Mouse (Mus musculus): Measurements from ENCODE around the gene Csf2rb2. TPM values are rescaled to one million over a fixed set of nuclear protein-coding genes. Genes with fewer than 3 reads are reported as not detected.
"Not testable (repeated sequence)": the region's sequence is repeated elsewhere in the genome, so short reads cannot be mapped to it uniquely, and the experiment has no call there.

The Csf2rb2 gene
- total RNA-seq, 2 experiments from 2014 or later: 2.9 to 4.2 TPM

GRCm38 (mm10) chr15:78303665-78304233, 1.8 kb downstream of the Csf2rb2 start:
- no peak for TF ChIP-seq CTCF (conservative IDR thresholded peaks at IDR 0.05)
- H3K27ac ChIP-seq: no peak overlapping the region
- no peak for DNase-seq (ENCODE audit: low spot score in 2 of 2)
- H3K4me3 ChIP-seq: no peak overlapping the region

DNA sequence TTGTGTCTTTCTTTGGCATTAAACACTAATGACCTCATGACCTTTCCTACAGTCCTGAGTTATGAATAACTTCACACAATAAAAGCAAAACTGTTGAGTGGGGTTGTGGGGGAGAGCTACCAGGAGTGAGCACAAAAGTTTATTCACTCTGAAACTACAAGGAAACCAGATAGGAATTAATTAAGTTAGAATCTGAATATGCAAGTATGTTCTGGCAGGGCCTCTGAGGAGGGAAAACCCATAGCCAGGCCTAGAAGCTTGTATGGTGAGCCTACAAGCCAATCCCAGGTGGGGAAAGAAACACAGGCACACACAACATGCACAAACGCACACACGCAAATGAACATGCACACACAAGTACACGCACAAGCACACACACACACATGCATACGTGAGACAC, 2.8 kb downstream of the Csf2rb2 start:
- no peak for DNase-seq (ENCODE audit: low spot score in 2 of 2)
- no peak for TF ChIP-seq CTCF (conservative IDR thresholded peaks at IDR 0.05)
- no peak overlapping the region for H3K4me3 ChIP-seq
- H3K27ac ChIP-seq: no peak overlapping the region

DNA sequence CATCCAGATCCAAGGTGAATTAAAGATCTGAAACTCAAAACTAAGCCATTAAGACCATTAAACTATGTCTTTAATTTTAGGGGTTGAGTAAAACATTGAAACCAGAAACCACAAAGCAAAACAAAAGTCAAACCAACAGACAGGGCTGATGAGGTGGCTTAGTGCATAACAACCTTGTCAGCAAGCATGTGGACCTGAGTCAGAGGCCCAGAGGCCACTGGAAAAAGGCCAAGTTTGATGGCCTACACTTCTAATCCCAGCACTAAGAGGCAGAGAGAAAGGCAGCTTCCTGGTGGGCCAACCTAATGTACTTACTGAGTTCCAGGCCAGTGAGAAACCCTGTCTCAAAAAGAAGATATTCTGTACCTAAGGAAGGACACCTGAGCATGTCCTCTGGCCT, 4.7 kb downstream of the Csf2rb2 start:
- no peak for DNase-seq (ENCODE audit: low spot score in 2 of 2)
- no peak overlapping the region for H3K4me3 ChIP-seq
- no peak overlapping the region for H3K27ac ChIP-seq
- no peak for TF ChIP-seq CTCF (conservative IDR thresholded peaks at IDR 0.05)

GRCm38 (mm10) chr15:78299641-78300040, 5.9 kb downstream of the Csf2rb2 start:
- TF ChIP-seq CTCF (conservative IDR thresholded peaks at IDR 0.05): no peak
- DNase-seq (ENCODE audit: low spot score in 2 of 2): no peak
- no peak overlapping the region for H3K27ac ChIP-seq
- no peak overlapping the region for H3K4me3 ChIP-seq

- Histone ChIP-seq H3K4me3 (no peak overlapping the region), H3K27ac (no peak overlapping the region)
- DNase-seq (ENCODE audit: low spot score in 2 of 2): no peak
- no peak for TF ChIP-seq CTCF (conservative IDR thresholded peaks at IDR 0.05)
Measured at GRCm38 (mm10) chr15:78298558-78298957, 7.0 kb downstream of the Csf2rb2 start.

GRCm38 (mm10) chr15:78293716-78294115, 11.8 kb downstream of the Csf2rb2 start:
- Histone ChIP-seq H3K4me3 (no peak overlapping the region), H3K27ac (no peak overlapping the region)
- TF ChIP-seq CTCF (conservative IDR thresholded peaks at IDR 0.05): no peak
- DNase-seq (ENCODE audit: low spot score in 2 of 2): no peak

DNA sequence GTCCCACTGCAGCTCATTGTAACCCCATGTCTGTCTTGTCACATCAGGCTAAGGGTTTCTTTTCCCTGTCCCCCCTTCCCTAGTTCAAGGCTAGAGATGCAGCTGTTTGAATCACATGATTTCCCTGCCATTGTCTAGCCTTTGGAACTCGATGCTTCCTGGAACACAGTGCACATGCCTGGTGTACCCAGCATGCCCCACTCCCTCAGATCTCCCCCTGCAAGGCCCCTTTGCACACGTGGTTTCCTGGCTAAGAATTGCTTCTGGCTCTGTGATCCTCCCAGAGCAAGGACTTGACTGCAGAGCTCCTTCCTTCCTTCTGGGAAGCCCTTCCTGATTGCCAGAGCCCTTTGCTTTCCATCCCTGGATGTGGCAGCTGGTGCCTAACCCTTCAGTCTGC, 12.3 kb downstream of the Csf2rb2 start:
- not testable (repeated sequence) for H3K27ac ChIP-seq; DNase-seq (ENCODE audit: low spot score in 2 of 2); H3K4me3 ChIP-seq

GRCm38 (mm10) chr15:78289775-78290174, 15.7 kb downstream of the Csf2rb2 start:
- DNase-seq (ENCODE audit: low spot score in 2 of 2); H3K27ac ChIP-seq; H3K4me3 ChIP-seq: not testable (repeated sequence)

GRCm38 (mm10) chr15:78287941-78288340, 17.6 kb downstream of the Csf2rb2 start:
- no peak for TF ChIP-seq CTCF (conservative IDR thresholded peaks at IDR 0.05)
- Histone ChIP-seq H3K4me3 (no peak overlapping the region), H3K27ac (no peak overlapping the region)
- DNase-seq (ENCODE audit: low spot score in 2 of 2): no peak

DNA sequence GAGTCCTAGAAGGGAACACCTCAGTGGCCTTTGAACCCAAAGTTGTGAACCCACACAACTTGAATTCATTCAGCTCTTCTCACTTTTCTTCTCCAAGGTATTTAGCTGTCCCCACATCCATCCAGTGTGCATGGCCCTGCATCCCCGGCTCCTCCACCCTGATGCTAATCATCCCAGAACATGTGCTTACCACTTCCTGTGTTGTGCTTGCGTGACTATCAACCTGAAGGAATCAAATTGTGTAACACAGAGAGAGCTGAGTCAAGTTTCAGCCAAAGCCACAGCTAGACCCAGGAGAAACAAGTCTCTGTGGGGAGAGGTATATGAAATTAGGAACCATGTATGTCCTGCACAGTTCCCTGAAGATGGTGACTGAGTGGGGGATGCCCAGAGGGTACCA, 27.2 kb downstream of the Csf2rb2 start:
- Histone ChIP-seq H3K4me3 (no peak overlapping the region), H3K27ac (no peak overlapping the region)
- no peak for DNase-seq (ENCODE audit: low spot score in 2 of 2)
- no peak for TF ChIP-seq CTCF (conservative IDR thresholded peaks at IDR 0.05)

- H3K4me3 ChIP-seq: no peak overlapping the region
- DNase-seq (ENCODE audit: low spot score in 2 of 2): no peak
- TF ChIP-seq CTCF (conservative IDR thresholded peaks at IDR 0.05): no peak
- no peak overlapping the region for H3K27ac ChIP-seq
Measured at GRCm38 (mm10) chr15:78271208-78271607, 34.3 kb downstream of the Csf2rb2 start.

DNA sequence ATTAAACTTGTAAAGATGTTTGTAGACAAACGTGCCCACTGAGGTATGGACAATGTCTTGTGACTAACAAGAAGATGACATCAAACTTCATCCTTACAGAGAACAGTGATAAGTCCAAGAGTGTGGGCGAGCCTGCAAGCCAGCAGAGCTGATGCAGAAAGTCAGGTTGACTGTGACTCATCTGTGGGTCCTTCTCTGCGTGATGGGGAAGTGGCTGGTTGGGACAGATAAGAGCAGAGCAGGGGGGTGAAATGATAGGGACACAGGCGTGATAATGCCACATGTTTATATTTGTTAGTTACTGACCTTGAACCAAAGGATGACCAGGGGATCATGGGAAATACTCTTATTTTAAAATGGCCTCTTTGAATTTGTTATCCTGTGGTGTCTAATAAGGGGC, 37.7 kb downstream of the Csf2rb2 start:
- DNase-seq (ENCODE audit: low spot score in 2 of 2): no peak
- no peak overlapping the region for H3K4me3 ChIP-seq
- TF ChIP-seq CTCF (conservative IDR thresholded peaks at IDR 0.05): no peak
- H3K27ac ChIP-seq: no peak overlapping the region

- no peak for DNase-seq (ENCODE audit: low spot score in 2 of 2)
- H3K4me3 ChIP-seq: no peak overlapping the region
- TF ChIP-seq CTCF (conservative IDR thresholded peaks at IDR 0.05): no peak
- H3K27ac ChIP-seq: no peak overlapping the region
Measured at GRCm38 (mm10) chr15:78267441-78267840, 38.1 kb downstream of the Csf2rb2 start.

DNA sequence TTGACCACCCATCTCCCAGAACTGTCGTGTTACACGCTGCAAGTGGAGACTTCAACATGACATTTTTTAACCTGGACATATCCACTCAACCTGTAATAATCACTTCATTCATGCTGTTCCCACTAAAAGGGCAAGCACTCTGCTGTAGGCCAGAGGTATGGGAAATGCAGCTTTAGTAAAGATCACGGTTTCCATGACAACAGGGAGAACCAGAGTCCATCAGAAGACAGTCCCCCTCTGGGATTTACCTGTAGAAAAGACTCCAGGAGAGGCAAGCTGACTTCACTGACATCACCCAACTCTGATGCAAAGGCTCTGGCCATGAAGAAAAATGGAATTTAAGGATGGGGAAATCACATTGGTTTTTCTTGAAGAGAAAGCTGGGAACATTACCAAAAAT, 42.2 kb downstream of the Csf2rb2 start:
- Histone ChIP-seq H3K27ac (no peak overlapping the region), H3K4me3 (no peak overlapping the region)
- no peak for DNase-seq (ENCODE audit: low spot score in 2 of 2)
- no peak for TF ChIP-seq CTCF (conservative IDR thresholded peaks at IDR 0.05)
